Mouse (Mus musculus) intestine, postnatal 0 days (tissue): ENCODE measurements around the gene Gm4631. TPM values are rescaled to one million over a fixed set of nuclear protein-coding genes. Genes with fewer than 3 reads are reported as not detected.
"Not testable (repeated sequence)": the region's sequence is repeated elsewhere in the genome, so short reads cannot be mapped to it uniquely, and the experiment has no call there.

ENCODE experiments used
- ATAC-seq: fragments of 200-750 bp; cut with Nextera tagmentation; 2 replicates; pipeline ENCODE4 v1.8.0; 2017; ENCODE audit warnings: mild to moderate bottlenecking, moderate TSS enrichment, moderate library complexity
- H3K27ac ChIP-seq: fragments of 300-500 bp; sonication (generic); 2 replicates; pipeline ENCODE4 v1.5.1; 2014; ENCODE audit warnings: mild to moderate bottlenecking, low read depth, low read length, moderate library complexity
- H3K27me3 ChIP-seq: fragments of 300-500 bp; sonication (generic); replicated peaks from 2 replicates; pipeline ENCODE4 v1.6.1; 2014; ENCODE audit warnings: low read length, mixed read lengths; ENCODE audit not compliant: control insufficient read depth, insufficient read depth
- H3K36me3 ChIP-seq: fragments of 300-500 bp; sonication (generic); 2 replicates; pipeline ENCODE4 v1.6.1; 2014; ENCODE audit warnings: mild to moderate bottlenecking, moderate library complexity; ENCODE audit not compliant: control insufficient read depth, insufficient read depth
- H3K4me1 ChIP-seq: fragments of 300-500 bp; sonication (generic); replicated peaks from 2 replicates; pipeline ENCODE4 v1.6.1; 2014; ENCODE audit warnings: antibody characterized with exemption, low read length, mixed read lengths; ENCODE audit not compliant: control insufficient read depth, insufficient read depth
- H3K4me2 ChIP-seq: fragments of 300-500 bp; sonication (generic); replicated peaks from 2 replicates; pipeline ENCODE4 v1.6.1; 2014; ENCODE audit warnings: low read depth, mild to moderate bottlenecking, moderate library complexity
- H3K4me3 ChIP-seq: fragments of 300-500 bp; sonication (generic); 2 replicates; pipeline ENCODE4 v1.5.1; 2014; ENCODE audit warnings: low read depth, low read length
- H3K9ac ChIP-seq: fragments of 300-500 bp; sonication (generic); 2 replicates; pipeline ENCODE4 v1.6.1; 2014; ENCODE audit warnings: mild to moderate bottlenecking, low read depth, low read length
- H3K9me3 ChIP-seq: fragments of 300-500 bp; sonication (generic); 2 replicates; pipeline ENCODE4 v1.6.1; 2016; ENCODE audit warnings: mixed run types; ENCODE audit not compliant: control insufficient read depth
- WGBS: fragments of 180-500 bp; shearing (Covaris S2); extraction: QIAGEN DNeasy Blood & Tissue Kit; methylation state at CpG from one replicate; pipeline ENCODE4 v1.1.7; 2014; 5-methylcytosine and 5-hydroxymethylcytosine counted together
- polyA plus RNA-seq: library from polyadenylated mRNA; unstranded; fragments of >200 nt; fragmentation: Nextera tagmentation; extraction: Ambion mirVana; gene quantifications from 2 replicates; pipeline ENCODE4 v1.2.1, GENCODE M21; 2015

Gm4631 gene
- polyA plus RNA-seq, result 4.9 and 5.5 TPM in 2 replicates

GRCm38 (mm10) chr2:175338097-175338496 lies at the start of gene Gm4631:
Gene Gm4631 (minus strand): TSS chr2:175338197.
- H3K9ac ChIP-seq, H3K36me3 ChIP-seq, H3K27me3 ChIP-seq, H3K4me1 ChIP-seq, H3K9me3 ChIP-seq, H3K4me3 ChIP-seq, H3K4me2 ChIP-seq, H3K27ac ChIP-seq, ATAC-seq: not testable (repeated sequence)
- WGBS, result no CpG with 5 or more reads among the region's 8 CpGs

- H3K4me1 ChIP-seq, H3K9me3 ChIP-seq, ATAC-seq, H3K4me3 ChIP-seq, H3K27ac ChIP-seq, H3K4me2 ChIP-seq, H3K36me3 ChIP-seq, H3K27me3 ChIP-seq, H3K9ac ChIP-seq: not testable (repeated sequence)
- WGBS, result no CpG with 5 or more reads among the region's 6 CpGs
Observed at GRCm38 (mm10) chr2:175372136-175372535, 34.1 kb upstream of the Gm4631 start, which contains the start of gene Zfp968. Gene Zfp968 (plus strand): TSS chr2:175372436.

- not testable (repeated sequence) for H3K4me2 ChIP-seq, H3K27ac ChIP-seq, H3K9me3 ChIP-seq, H3K4me3 ChIP-seq, H3K36me3 ChIP-seq, H3K27me3 ChIP-seq, ATAC-seq, H3K9ac ChIP-seq, H3K4me1 ChIP-seq
- no CpG with 5 or more reads among the region's 6 CpGs for WGBS
Observed at GRCm38 (mm10) chr2:175274825-175275224, 63.2 kb downstream of the Gm4631 start, which contains the start of gene Gm14440. Gene Gm14440 (plus strand): TSS chr2:175275125.

Other genes with a start within 250 kb of the Gm4631 start
- gene Gm14399, start 196.2 kb downstream of the Gm4631 start, polyA plus RNA-seq, result 2.1 and 2.2 TPM in 2 replicates
- gene Gm14443, start 162.3 kb downstream of the Gm4631 start, polyA plus RNA-seq, result 0.13 and 0.17 TPM in 2 replicates
- gene Gm14391, start 131.3 kb downstream of the Gm4631 start, polyA plus RNA-seq, result 1.3 and 1.7 TPM in 2 replicates
- 0.41 TPM in 1 of 2 replicates, not detected in the other for gene Gm14440, start 63.1 kb downstream of the Gm4631 start, polyA plus RNA-seq
- 2.0 and 2.1 TPM in 2 replicates for gene Zfp968, start 34.2 kb upstream of the Gm4631 start, polyA plus RNA-seq
- gene Gm4724, start 97.6 kb upstream of the Gm4631 start, polyA plus RNA-seq, result 2.9 and 4.8 TPM in 2 replicates
- gene Zfp965, start 131.8 kb upstream of the Gm4631 start, polyA plus RNA-seq, result 2.9 and 4.8 TPM in 2 replicates